Mouse (Mus musculus): ENCODE measurements around the gene Pnmal2.

The Pnmal2 gene

GRCm38 (mm10) chr7:16944061-16944807 is at the start of gene Pnmal2:
TSS of gene Pnmal2 (plus strand) at chr7:16944682.
- peak; percentile 90 to 91 for DNase-seq

- DNase-seq = peak; percentile 46 to 56
Measured at GRCm38 (mm10) chr7:16895000-16895399, 49.5 kb upstream of the Pnmal2 start.

GRCm38 (mm10) chr7:16895511-16895910 is 49.0 kb upstream of the Pnmal2 start:
- DNase-seq = no peak

GRCm38 (mm10) chr7:16900526-16900925 is 44.0 kb upstream of the Pnmal2 start:
- no peak for DNase-seq

- DNase-seq = no peak
Measured at GRCm38 (mm10) chr7:16903439-16903955, 41.0 kb upstream of the Pnmal2 start.

- no peak for DNase-seq
Measured at GRCm38 (mm10) chr7:16904120-16904675, 40.3 kb upstream of the Pnmal2 start.

- DNase-seq = no peak
Measured at GRCm38 (mm10) chr7:16905491-16906021, 38.9 kb upstream of the Pnmal2 start.

- no peak for DNase-seq
Measured at GRCm38 (mm10) chr7:16906281-16906680, 38.2 kb upstream of the Pnmal2 start, which contains the start of gene Ptgir. TSS of gene Ptgir (plus strand) at chr7:16906490.

GRCm38 (mm10) chr7:16906889-16907559 is 37.5 kb upstream of the Pnmal2 start:
- DNase-seq = no peak

- no peak for DNase-seq
Measured at GRCm38 (mm10) chr7:16907842-16908241, 36.6 kb upstream of the Pnmal2 start.

GRCm38 (mm10) chr7:16908367-16908766 is 36.1 kb upstream of the Pnmal2 start:
- DNase-seq = no peak

GRCm38 (mm10) chr7:16908859-16909258 is 35.6 kb upstream of the Pnmal2 start:
- no peak for DNase-seq

GRCm38 (mm10) chr7:16909909-16910308 is 34.6 kb upstream of the Pnmal2 start:
- DNase-seq = no peak

- DNase-seq = no peak
Measured at GRCm38 (mm10) chr7:16911904-16912303, 32.6 kb upstream of the Pnmal2 start.

GRCm38 (mm10) chr7:16912360-16912759 is 32.1 kb upstream of the Pnmal2 start:
- DNase-seq = no peak

GRCm38 (mm10) chr7:16913806-16914452 is 30.6 kb upstream of the Pnmal2 start:
- DNase-seq = no peak

- no peak for DNase-seq
Measured at GRCm38 (mm10) chr7:16914453-16915343, 29.8 kb upstream of the Pnmal2 start.

- no peak for DNase-seq
Measured at GRCm38 (mm10) chr7:16915461-16916340, 28.8 kb upstream of the Pnmal2 start.

GRCm38 (mm10) chr7:16916342-16917265 is 27.9 kb upstream of the Pnmal2 start:
- no peak for DNase-seq

- no peak for DNase-seq
Measured at GRCm38 (mm10) chr7:16917447-16917846, 27.0 kb upstream of the Pnmal2 start.

Data from thymus, adult 18-20 months (tissue).